Mouse (Mus musculus) liver, embryonic 14.5 days (tissue): ENCODE measurements around the gene Slc44a2. TPM values are rescaled to one million over a fixed set of nuclear protein-coding genes. Genes with fewer than 3 reads are reported as not detected.

Experiments used
- ATAC-seq: fragments of 200-750 bp; cut with Nextera tagmentation; 2 replicates; pipeline ENCODE4 v1.8.0; 2017; ENCODE audit warnings: moderate number of reproducible peaks, mild to moderate bottlenecking, moderate library complexity; ENCODE audit not compliant: insufficient read depth
- DNase-seq, 3 experiments: peaks; one replicate each; pipeline ENCODE4 v3.0.0-alpha.2; 2012 to 2013; ENCODE audit warnings: low read depth in 3 of 3, low spot score in 3 of 3
- H3K27ac ChIP-seq: fragments of 300-500 bp; sonication (generic); 2 replicates; pipeline ENCODE4 v1.5.1; 2014; ENCODE audit warnings: moderate library complexity, mild to moderate bottlenecking, control low read depth, inconsistent platforms
- H3K27me3 ChIP-seq: fragments of 300-500 bp; sonication (generic); 2 replicates; pipeline ENCODE4 v1.6.1; 2014; ENCODE audit warnings: mild to moderate bottlenecking, low read length, moderate library complexity; ENCODE audit not compliant: control insufficient read depth, insufficient read depth
- H3K36me3 ChIP-seq: fragments of 300-500 bp; sonication (generic); replicated peaks from 2 replicates; pipeline ENCODE4 v1.6.1; 2014; ENCODE audit warnings: low read depth; ENCODE audit not compliant: control insufficient read depth, insufficient read depth
- H3K4me1 ChIP-seq, 2 experiments: fragments of 200-500 bp in 1 of 2; fragments of 300-500 bp in 1 of 2; sonication (generic) in 1 of 2; replicated peaks; 2 replicates each; pipeline ENCODE4 v1.6.1; 2012 to 2014; ENCODE audit warnings: antibody characterized with exemption in 1 of 2, inconsistent platforms in 1 of 2, low read length in 1 of 2; ENCODE audit not compliant: control insufficient read depth in 2 of 2, insufficient read depth in 2 of 2
- H3K4me2 ChIP-seq: fragments of 300-500 bp; sonication (generic); 2 replicates; pipeline ENCODE4 v1.6.1; 2014; ENCODE audit warnings: low read depth, mild to moderate bottlenecking, control low read depth, moderate library complexity
- H3K4me3 ChIP-seq, 2 experiments: fragments of 200-500 bp in 1 of 2; fragments of 300-500 bp in 1 of 2; sonication (generic) in 1 of 2; 2 replicates each; pipeline ENCODE4 v1.5.1; 2012 to 2014; ENCODE audit warnings: low read depth in 2 of 2, low read length in 2 of 2, mild to moderate bottlenecking in 2 of 2, control low read depth in 1 of 2, inconsistent platforms in 1 of 2, moderate library complexity in 1 of 2; ENCODE audit not compliant: insufficient read depth in 1 of 2
- H3K9ac ChIP-seq: fragments of 300-500 bp; sonication (generic); replicated peaks from 2 replicates; pipeline ENCODE4 v1.6.1; 2014; ENCODE audit warnings: mild to moderate bottlenecking, control low read depth, moderate library complexity
- H3K9me3 ChIP-seq: fragments of 300-500 bp; sonication (generic); 2 replicates; pipeline ENCODE4 v1.6.1; 2016; ENCODE audit warnings: low read length, mixed read lengths; ENCODE audit not compliant: control insufficient read depth
- CTCF ChIP-seq: IDR thresholded peaks from 2 replicates; pipeline ENCODE4 v1.5.1; 2016; ENCODE audit warnings: antibody characterized with exemption, low read depth, control low read depth
- EP300 ChIP-seq: IDR thresholded peaks from 2 replicates; pipeline ENCODE4 v1.6.1; 2016; ENCODE audit warnings: antibody characterized with exemption, low read depth
- WGBS: fragments of 180-500 bp; shearing (Covaris S2); extraction: QIAGEN DNeasy Blood & Tissue Kit; methylation state at CpG from one replicate; pipeline ENCODE4 v1.1.7; 2014; ENCODE audit not compliant: insufficient replicate concordance; 5-methylcytosine and 5-hydroxymethylcytosine counted together
- polyA plus RNA-seq, 2 experiments: library from polyadenylated mRNA; depleted of rRNA in 1 of 2; stranded (reverse) in 1 of 2; unstranded in 1 of 2; fragments of >200 nt; fragmentation: Nextera tagmentation in 1 of 2; extraction: Ambion mirVana in 1 of 2; gene quantifications; 2 replicates each; pipeline versions ENCODE4 v1.2.1 to v1.2.3; 2012 to 2014

Slc44a2 gene
- polyA plus RNA-seq, 2 experiments: 10.0 to 11.6 TPM

DNA sequence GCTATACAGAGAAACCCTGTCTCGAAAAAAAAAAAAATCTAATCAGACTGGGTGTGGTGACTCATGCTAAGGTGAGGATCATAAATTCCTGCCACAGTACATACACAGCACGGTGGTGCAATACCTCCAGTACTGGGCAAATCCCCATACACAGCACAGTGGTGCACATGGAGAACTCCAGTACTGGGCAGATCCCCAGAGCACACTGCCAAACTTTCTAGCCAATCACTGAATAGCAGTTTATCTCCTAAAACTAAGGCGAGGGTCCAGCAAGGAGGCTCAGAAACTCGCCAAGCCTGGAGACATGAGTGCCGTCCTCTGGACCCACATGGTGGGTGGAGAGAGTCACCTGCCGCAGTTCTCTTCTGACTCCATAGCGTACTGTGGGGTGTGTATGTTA lies 30.7 kb downstream of the Slc44a2 start:
- no peak overlapping the region for H3K9ac ChIP-seq
- no peaks in the 10 kb centered on the region for H3K36me3 ChIP-seq
- no peak for DNase-seq
- no peak for ATAC-seq
- no peaks in the 10 kb centered on the region for H3K9me3 ChIP-seq
- H3K4me2 ChIP-seq: no peak overlapping the region
- H3K4me1 ChIP-seq: 0 out of 4 replicates have a peak, but pooled peaks cover 1 to 5% of the 10 kb centered on the region in 2 experiments
- no peak overlapping the region for H3K4me3 ChIP-seq
- H3K27me3 ChIP-seq: no peaks in the 10 kb centered on the region
- no peak overlapping the region for H3K27ac ChIP-seq
- TF ChIP-seq CTCF (no peak), EP300 (no peak)
- 61% methylated on average over 7 of the region's 7 CpGs for WGBS

DNA sequence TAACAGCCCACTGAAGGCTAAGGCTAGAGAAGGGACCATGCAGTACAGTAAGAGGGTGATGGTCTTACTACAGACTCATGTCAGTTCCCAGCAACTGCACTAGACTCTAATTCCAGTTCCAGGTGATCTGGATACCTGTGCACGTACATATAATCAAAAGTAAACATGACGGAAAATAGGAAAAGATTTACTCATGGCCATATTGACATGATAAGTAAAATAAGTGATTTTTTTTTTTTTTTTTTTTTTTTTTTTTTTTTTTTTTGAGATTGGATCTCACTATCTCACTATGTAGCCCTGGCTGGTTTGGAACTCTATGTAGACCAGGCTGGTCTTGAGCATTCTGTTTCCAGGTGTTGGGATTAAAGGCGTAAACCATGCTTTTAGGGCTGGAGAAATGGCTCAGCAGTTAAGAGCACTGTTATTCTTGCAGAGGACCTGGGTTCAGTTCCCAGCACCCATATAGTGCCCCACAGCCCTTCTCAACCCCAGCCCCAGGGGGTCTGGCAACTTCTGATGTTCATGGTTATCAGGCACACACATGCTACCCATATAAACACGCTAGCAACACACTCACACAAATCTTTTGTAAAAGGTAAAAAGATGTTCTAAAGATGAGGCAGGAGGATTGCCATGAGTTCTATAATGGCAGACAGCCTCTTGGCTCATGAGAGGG lies 31.3 kb downstream of the Slc44a2 start:
- DNase-seq (no peak), ATAC-seq (no peak)
- WGBS: 77% methylated on average over 4 of the region's 4 CpGs
- H3K4me3 ChIP-seq: no peak overlapping the region
- H3K27ac ChIP-seq: no peak overlapping the region
- H3K27me3 ChIP-seq: no peaks in the 10 kb centered on the region
- no peaks in the 10 kb centered on the region for H3K36me3 ChIP-seq
- H3K9ac ChIP-seq: no peak overlapping the region
- no peak overlapping the region; the same call in 1 of the 2 replicates for H3K4me2 ChIP-seq
- 0 out of 4 replicates have a peak, but pooled peaks cover 1 to 5% of the 10 kb centered on the region in 2 experiments for H3K4me1 ChIP-seq
- no peak for TF ChIP-seq EP300
- TF ChIP-seq CTCF: no peak
- H3K9me3 ChIP-seq: no peaks in the 10 kb centered on the region

DNA sequence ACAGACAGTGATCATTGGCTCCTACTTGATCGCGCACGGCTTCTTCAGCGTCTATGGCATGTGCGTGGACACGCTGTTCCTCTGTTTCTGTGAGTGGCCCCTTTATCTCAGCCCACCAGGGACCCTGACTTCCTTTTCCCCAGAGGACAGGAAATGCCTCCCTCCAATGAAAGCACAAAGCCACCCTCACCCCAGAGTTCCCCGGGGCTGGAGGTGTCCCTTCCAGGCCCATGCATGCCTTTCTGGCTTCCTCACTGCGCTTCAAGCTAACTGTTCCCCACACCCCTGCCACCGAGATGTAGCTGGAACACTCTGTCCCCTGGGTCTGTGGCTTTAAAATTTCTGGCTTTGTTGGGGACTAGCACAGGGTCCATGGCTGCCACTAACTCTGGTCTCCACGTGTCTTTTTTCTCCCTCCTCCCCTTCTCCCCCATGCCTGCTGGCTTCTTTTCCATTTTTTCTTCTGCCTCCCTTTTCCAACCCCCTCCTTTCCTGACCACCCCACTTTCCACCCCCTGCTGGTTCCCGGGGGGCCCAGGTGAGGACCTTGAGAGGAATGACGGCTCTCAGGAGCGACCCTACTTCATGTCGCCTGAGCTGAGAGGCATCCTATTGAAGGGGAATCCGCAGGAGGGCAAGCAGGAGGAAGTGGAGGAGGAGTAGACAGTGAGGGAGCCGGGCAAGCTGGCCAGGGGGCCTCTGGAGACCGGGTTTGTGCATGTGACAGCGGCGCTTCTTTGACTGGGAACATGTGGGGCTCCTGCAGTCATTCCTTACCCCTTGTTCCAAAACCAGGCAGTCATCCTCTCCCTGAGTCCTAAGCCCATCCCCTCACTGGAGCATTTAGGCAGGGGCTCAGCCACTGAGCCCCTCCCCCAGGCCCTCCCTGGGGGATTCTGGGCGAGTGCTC lies 32.2 kb downstream of the Slc44a2 start:
- Histone ChIP-seq H3K9me3 (no peaks in the 10 kb centered on the region), H3K4me1 (0 out of 4 replicates have a peak, but pooled peaks cover 1 to 5% of the 10 kb centered on the region in 2 experiments), H3K9ac (no peak overlapping the region), H3K4me2 (peak overlapping the region; percentile 20; the same call in 1 of the 2 replicates), H3K27me3 (no peaks in the 10 kb centered on the region), H3K27ac (no peak overlapping the region), H3K36me3 (no peaks in the 10 kb centered on the region), H3K4me3 (no peak overlapping the region)
- DNase-seq (no peak), ATAC-seq (peak; percentile 56; the same call in 1 of the 2 replicates)
- 10% methylated on average over 20 of the region's 20 CpGs for WGBS
- TF ChIP-seq CTCF (no peak), EP300 (0 out of 2 replicates have a peak, but pooled peaks have one; percentile 13)

DNA sequence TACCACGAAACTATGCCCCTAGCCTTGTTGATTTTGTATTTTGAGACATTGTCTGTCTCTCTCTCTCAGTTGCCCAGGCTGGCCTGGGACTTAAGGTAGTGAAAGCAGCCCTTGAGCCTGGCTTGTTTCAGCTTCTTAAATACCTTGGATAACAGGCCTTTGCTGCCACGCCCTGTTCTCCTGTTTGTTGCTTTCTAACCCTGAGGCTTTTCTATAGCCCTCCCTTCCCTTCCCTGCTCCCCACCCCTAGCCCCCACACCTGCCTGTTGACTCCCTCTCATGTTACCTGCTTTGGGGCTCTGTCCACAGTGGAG lies 32.8 kb downstream of the Slc44a2 start:
- Histone ChIP-seq H3K9ac (no peak overlapping the region), H3K4me3 (no peak overlapping the region), H3K36me3 (no peaks in the 10 kb centered on the region), H3K4me2 (no peak overlapping the region), H3K4me1 (0 out of 4 replicates have a peak, but pooled peaks cover 1 to 5% of the 10 kb centered on the region in 2 experiments), H3K27me3 (no peaks in the 10 kb centered on the region), H3K9me3 (no peaks in the 10 kb centered on the region), H3K27ac (no peak overlapping the region)
- ATAC-seq (no peak), DNase-seq (no peak)
- TF ChIP-seq CTCF (no peak), EP300 (no peak)
- 37% methylated on average over 2 of the region's 2 CpGs for WGBS

DNA sequence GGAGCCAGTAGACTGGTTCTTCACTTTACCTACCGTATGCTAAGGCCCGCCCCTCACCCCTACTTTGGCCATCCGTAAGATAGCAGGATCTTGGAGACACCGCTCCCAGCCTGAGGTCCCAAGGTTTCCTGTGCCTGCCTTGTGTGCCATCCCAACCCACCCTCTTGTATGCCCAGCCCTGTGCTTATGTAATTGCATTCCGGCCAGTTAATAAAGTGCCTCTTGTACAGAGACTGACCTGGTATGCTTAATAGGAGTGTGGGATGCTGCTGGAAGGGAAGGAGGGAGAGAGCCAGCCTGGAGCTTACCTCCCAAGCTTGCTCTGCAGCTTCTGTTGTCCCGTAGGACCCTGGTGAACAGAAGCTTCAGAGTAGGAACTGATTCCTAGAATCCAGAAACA lies 34.3 kb downstream of the Slc44a2 start:
- 75% methylated on average over 6 of the region's 6 CpGs for WGBS
- H3K27me3 ChIP-seq: no peaks in the 10 kb centered on the region
- TF ChIP-seq EP300 (no peak), CTCF (no peak)
- H3K36me3 ChIP-seq: no peaks in the 10 kb centered on the region
- H3K4me1 ChIP-seq: 0 out of 4 replicates have a peak, but pooled peaks cover 1 to 5% of the 10 kb centered on the region in 2 experiments
- no peak for ATAC-seq
- no peak for DNase-seq
- no peaks in the 10 kb centered on the region for H3K9me3 ChIP-seq
- no peak overlapping the region for H3K9ac ChIP-seq
- no peak overlapping the region for H3K27ac ChIP-seq
- no peak overlapping the region for H3K4me3 ChIP-seq
- H3K4me2 ChIP-seq: no peak overlapping the region
